In the genomic region with DNA sequence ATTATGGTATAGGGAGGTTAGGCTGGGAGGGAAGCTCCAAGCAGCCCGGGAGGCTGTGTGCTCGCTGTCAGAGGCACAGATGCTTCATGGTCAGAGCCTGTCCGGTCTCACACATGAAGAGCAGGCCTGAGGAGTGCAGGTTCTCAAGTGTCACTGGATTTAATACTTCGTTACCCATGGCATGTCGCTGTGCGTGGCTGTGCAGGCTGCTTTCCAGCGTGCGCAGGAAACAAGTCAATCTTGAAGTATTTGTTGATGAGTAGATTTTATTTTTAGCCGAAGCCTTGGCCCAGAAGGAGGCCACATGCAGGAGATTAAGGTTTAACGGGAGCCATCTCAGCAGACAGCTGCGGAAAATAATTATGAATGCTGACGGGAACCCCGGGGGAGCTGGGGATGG, we compare ENCODE assay signal across 16 mouse cellular contexts.
DNase-seq lines count a peak whose midpoint lies in the region; ATAC-seq lines count a peak whose summit lies in the region.
"Had no signal": no experiment of that assay in that cellular context is flagged by ENCODE, and none has a peak within 500 bp of the region (broad histone marks: within the 10 kb centered on the region; RNA-seq: fewer than 3 reads in every experiment).

No protein-coding gene starts in this region.

- H3K27ac ChIP-seq in kidney, embryonic 16.5 days (ENCODE audit: low read length) = no peak overlapping the region
- peak overlapping the region; percentile 54 for H3K27ac ChIP-seq in limb, embryonic 15.5 days
- H3K27ac ChIP-seq: hindbrain, embryonic 13.5 days; liver, embryonic 14.5 days; macrophage had no signal

- no peak overlapping the region for H3K4me2 ChIP-seq in kidney, embryonic 16.5 days (replicated peaks; ENCODE audit: low read depth, low read length)
- no peak overlapping the region for H3K4me2 ChIP-seq in limb, embryonic 15.5 days
- H3K4me2 ChIP-seq: hindbrain, embryonic 13.5 days had no signal

- no peak overlapping the region for H3K9ac ChIP-seq in kidney, embryonic 16.5 days (replicated peaks; ENCODE audit: low read length)
- no peak overlapping the region for H3K9ac ChIP-seq in limb, embryonic 15.5 days
- H3K9ac ChIP-seq: hindbrain, embryonic 13.5 days; liver, embryonic 14.5 days had no signal

- H3K4me3 ChIP-seq in kidney, embryonic 16.5 days (ENCODE audit: low read length) = no peak overlapping the region
- no peak overlapping the region for H3K4me3 ChIP-seq in limb, embryonic 15.5 days
- H3K4me3 ChIP-seq: hindbrain, embryonic 13.5 days had no signal

- H3K27me3 ChIP-seq in kidney, embryonic 16.5 days (ENCODE audit: insufficient read depth, low read length) = no peaks in the 10 kb centered on the region
- H3K27me3 ChIP-seq in limb, embryonic 15.5 days = no peaks in the 10 kb centered on the region
- H3K27me3 ChIP-seq: hindbrain, embryonic 13.5 days had no signal

- H3K4me1 ChIP-seq in kidney, embryonic 16.5 days (ENCODE audit: insufficient read depth, low read length) = peaks cover 7% of the 10 kb centered on the region
- peaks cover 9% of the 10 kb centered on the region for H3K4me1 ChIP-seq in limb, embryonic 15.5 days
- H3K4me1 ChIP-seq: hindbrain, embryonic 13.5 days had no signal

- 29% methylated on average over 13 of the region's 13 CpGs for WGBS in kidney, embryonic 16.5 days
- WGBS in limb, embryonic 15.5 days = 43% methylated on average over 13 of the region's 13 CpGs

- peak; percentile 28 for DNase-seq in gastrocnemius, adult 18-20 months (ENCODE audit: low spot score)
- DNase-seq in gastrocnemius, postnatal 36 days = no peak
- peak; percentile 9 for DNase-seq in lung, postnatal 10 days
- no peak for DNase-seq in lung, postnatal 25 days (ENCODE audit: low spot score)
- no peak for DNase-seq in retina, embryonic 14.5 days (ENCODE audit: low spot score)
- DNase-seq in adrenal gland, postnatal 25 days = no peak
- DNase-seq: cerebellum, adult 2 months; layer of hippocampus, adult 9-11 months; midbrain, embryonic 14.5 days; right cerebral cortex, postnatal 14 days had no signal

- intact Hi-C loops in gastrocnemius, postnatal 36 days (cut with DNase I) = no loop called here

- H3K36me3 ChIP-seq in kidney, embryonic 16.5 days (ENCODE audit: insufficient read depth, low read length) = no peaks in the 10 kb centered on the region
- no peaks in the 10 kb centered on the region for H3K36me3 ChIP-seq in limb, embryonic 15.5 days
- H3K36me3 ChIP-seq: hindbrain, embryonic 13.5 days had no signal

- peak; percentile 75; the same call in 1 of the 2 replicates for ATAC-seq in kidney, embryonic 16.5 days (ENCODE audit: low FRiP score, low TSS enrichment)
- ATAC-seq in limb, embryonic 15.5 days (ENCODE audit: insufficient number of reproducible peaks, low FRiP score, low TSS enrichment, low read depth) = no peak
- ATAC-seq: intestine, postnatal 0 days had no signal

- H3K9me3 ChIP-seq in kidney, embryonic 16.5 days (ENCODE audit: low read length) = no peaks in the 10 kb centered on the region
- no peaks in the 10 kb centered on the region for H3K9me3 ChIP-seq in limb, embryonic 15.5 days
- H3K9me3 ChIP-seq: hindbrain, embryonic 13.5 days had no signal

Comparison
In these comparisons a context has a peak if more than half of its experiments do, and no peak if none do; other contexts are left out.
1. DNase-seq: peak in gastrocnemius, adult 18-20 months (single experiment) and lung, postnatal 10 days (single experiment); none in gastrocnemius, postnatal 36 days (0 of 2), lung, postnatal 25 days (single experiment), retina, embryonic 14.5 days (single experiment) and adrenal gland, postnatal 25 days (single experiment).